Mouse (Mus musculus) liver, embryonic 15.5 days (tissue): ENCODE data around the gene Fndc3b. TPM values are rescaled to one million over a fixed set of nuclear protein-coding genes. Genes with fewer than 3 reads are reported as not detected.
"Not testable (repeated sequence)": the region's sequence is repeated elsewhere in the genome, so short reads cannot be mapped to it uniquely, and the experiment has no call there.

Experiments used
- ATAC-seq: fragments of 200-750 bp; cut with Nextera tagmentation; 2 replicates; pipeline ENCODE4 v1.8.0; 2017; ENCODE audit warnings: moderate number of reproducible peaks, mild to moderate bottlenecking, moderate library complexity; ENCODE audit not compliant: insufficient read depth
- H3K27ac ChIP-seq: fragments of 300-500 bp; sonication (generic); replicated peaks from 2 replicates; pipeline ENCODE4 v1.5.1; 2015; ENCODE audit warnings: mild to moderate bottlenecking, inconsistent platforms
- H3K27me3 ChIP-seq: fragments of 300-500 bp; sonication (generic); 2 replicates; pipeline ENCODE4 v1.6.1; 2015; ENCODE audit warnings: mild to moderate bottlenecking, inconsistent platforms
- H3K36me3 ChIP-seq: fragments of 300-500 bp; sonication (generic); replicated peaks from 2 replicates; pipeline ENCODE4 v1.6.1; 2015; ENCODE audit warnings: moderate library complexity, mild to moderate bottlenecking, inconsistent platforms
- H3K4me1 ChIP-seq: fragments of 300-500 bp; sonication (generic); replicated peaks from 2 replicates; pipeline ENCODE4 v1.6.1; 2015; ENCODE audit warnings: inconsistent platforms
- H3K4me2 ChIP-seq: fragments of 300-500 bp; sonication (generic); 2 replicates; pipeline ENCODE4 v1.6.1; 2015; ENCODE audit warnings: moderate library complexity, mild to moderate bottlenecking, inconsistent platforms
- H3K4me3 ChIP-seq: fragments of 300-500 bp; sonication (generic); replicated peaks from 2 replicates; pipeline ENCODE4 v1.5.1; 2015; ENCODE audit warnings: mild to moderate bottlenecking, inconsistent platforms
- H3K9ac ChIP-seq: fragments of 300-500 bp; sonication (generic); 2 replicates; pipeline ENCODE4 v1.6.1; 2015; ENCODE audit warnings: moderate library complexity, mild to moderate bottlenecking, inconsistent platforms
- H3K9me3 ChIP-seq: fragments of 300-500 bp; sonication (generic); replicated peaks from 2 replicates; pipeline ENCODE4 v1.6.1; 2016; ENCODE audit warnings: inconsistent platforms
- WGBS: fragments of 180-500 bp; shearing (Covaris S2); methylation state at CpG from one replicate; pipeline ENCODE4 v1.1.7; 2015; ENCODE audit warnings: mixed read lengths; ENCODE audit not compliant: insufficient replicate concordance; 5-methylcytosine and 5-hydroxymethylcytosine counted together
- polyA plus RNA-seq: library from polyadenylated mRNA; unstranded; fragments of >200 nt; fragmentation: Nextera tagmentation; extraction: Ambion mirVana; gene quantifications from 2 replicates; pipeline ENCODE4 v1.2.1, GENCODE M21; 2015

The Fndc3b gene
- polyA plus RNA-seq, 1 experiment from 2014 or later, result 8.5 TPM

GRCm38 (mm10) chr3:27406440-27406839 lies 304.7 kb downstream of the Fndc3b start:
- ATAC-seq, result no peak
- Histone ChIP-seq H3K4me3 (no peak overlapping the region), H3K4me2 (no peak overlapping the region), H3K36me3 (no peaks in the 10 kb centered on the region), H3K9me3 (no peaks in the 10 kb centered on the region), H3K9ac (no peak overlapping the region), H3K27ac (no peak overlapping the region), H3K27me3 (no peaks in the 10 kb centered on the region), H3K4me1 (no peaks in the 10 kb centered on the region)
- WGBS, result 58% methylated on average over 3 of the region's 3 CpGs

GRCm38 (mm10) chr3:27400996-27401395 lies 310.1 kb downstream of the Fndc3b start:
- H3K4me1 ChIP-seq, ATAC-seq, H3K27me3 ChIP-seq, H3K4me3 ChIP-seq, H3K27ac ChIP-seq, H3K4me2 ChIP-seq, H3K9ac ChIP-seq, H3K9me3 ChIP-seq, H3K36me3 ChIP-seq: not testable (repeated sequence)
- 75% methylated on average over 3 of the region's 3 CpGs for WGBS

- no peak overlapping the region for H3K4me3 ChIP-seq
- no peaks in the 10 kb centered on the region for H3K27me3 ChIP-seq
- no peaks in the 10 kb centered on the region for H3K9me3 ChIP-seq
- no peaks in the 10 kb centered on the region for H3K36me3 ChIP-seq
- no peak overlapping the region for H3K27ac ChIP-seq
- no peak overlapping the region for H3K4me2 ChIP-seq
- H3K4me1 ChIP-seq, result no peaks in the 10 kb centered on the region
- ATAC-seq, result no peak
- H3K9ac ChIP-seq, result no peak overlapping the region
- WGBS, result 62% methylated on average over 1 of the region's 1 CpGs
These were observed 321.2 kb downstream of the Fndc3b start for GRCm38 (mm10) chr3:27389923-27390322.

- Histone ChIP-seq H3K27ac (no peak overlapping the region), H3K9ac (no peak overlapping the region), H3K4me1 (no peaks in the 10 kb centered on the region), H3K9me3 (no peaks in the 10 kb centered on the region), H3K4me3 (no peak overlapping the region), H3K27me3 (no peaks in the 10 kb centered on the region; the same call in 1 of the 2 replicates), H3K36me3 (no peaks in the 10 kb centered on the region), H3K4me2 (no peak overlapping the region)
- WGBS, result 60% methylated on average over 3 of the region's 3 CpGs
- no peak for ATAC-seq
These were observed 326.3 kb downstream of the Fndc3b start for GRCm38 (mm10) chr3:27384836-27385235.

- ATAC-seq, result no peak
- Histone ChIP-seq H3K9me3 (no peaks in the 10 kb centered on the region), H3K27me3 (peaks cover 18% of the 10 kb centered on the region), H3K36me3 (no peaks in the 10 kb centered on the region), H3K4me1 (no peaks in the 10 kb centered on the region), H3K4me3 (no peak overlapping the region), H3K9ac (no peak overlapping the region), H3K27ac (no peak overlapping the region), H3K4me2 (no peak overlapping the region)
- WGBS, result 37% methylated on average over 4 of the region's 4 CpGs
These were observed 333.2 kb downstream of the Fndc3b start for GRCm38 (mm10) chr3:27377935-27378334.

GRCm38 (mm10) chr3:27374396-27374795 lies 336.7 kb downstream of the Fndc3b start:
- H3K36me3 ChIP-seq, result no peaks in the 10 kb centered on the region
- H3K9me3 ChIP-seq, result no peaks in the 10 kb centered on the region
- no peak overlapping the region for H3K4me3 ChIP-seq
- H3K4me1 ChIP-seq, result no peaks in the 10 kb centered on the region
- 46% methylated on average over 9 of the region's 9 CpGs for WGBS
- H3K4me2 ChIP-seq, result no peak overlapping the region
- no peak overlapping the region for H3K27ac ChIP-seq
- no peak overlapping the region for H3K9ac ChIP-seq
- peaks cover 53% of the 10 kb centered on the region for H3K27me3 ChIP-seq
- ATAC-seq, result no peak

- no peaks in the 10 kb centered on the region for H3K4me1 ChIP-seq
- no peak overlapping the region for H3K27ac ChIP-seq
- ATAC-seq, result no peak
- no peaks in the 10 kb centered on the region for H3K36me3 ChIP-seq
- no peak overlapping the region for H3K4me2 ChIP-seq
- peaks cover 53% of the 10 kb centered on the region for H3K27me3 ChIP-seq
- no peaks in the 10 kb centered on the region for H3K9me3 ChIP-seq
- 3% methylated on average over 77 of the region's 77 CpGs for WGBS
- no peak overlapping the region for H3K4me3 ChIP-seq
- no peak overlapping the region for H3K9ac ChIP-seq
These were observed 339.1 kb downstream of the Fndc3b start for GRCm38 (mm10) chr3:27371725-27372650.

- no peak for ATAC-seq
- Histone ChIP-seq H3K27me3 (peaks cover 53% of the 10 kb centered on the region), H3K9ac (no peak within 1 kb of the TSS), H3K9me3 (no peaks in the 10 kb centered on the region), H3K4me2 (no peak within 1 kb of the TSS), H3K27ac (no peak within 1 kb of the TSS), H3K36me3 (no peaks in the 10 kb centered on the region), H3K4me3 (no peak within 1 kb of the TSS), H3K4me1 (no peaks in the 10 kb centered on the region)
- 3% methylated on average over 19 of the region's 19 CpGs for WGBS
These were observed 339.9 kb downstream of the Fndc3b start, which contains the start of gene Ghsr for GRCm38 (mm10) chr3:27371276-27371621. TSS of gene Ghsr (plus strand) at chr3:27371351.

- WGBS, result 4% methylated on average over 20 of the region's 20 CpGs
- Histone ChIP-seq H3K36me3 (no peaks in the 10 kb centered on the region), H3K27ac (no peak overlapping the region), H3K4me1 (no peaks in the 10 kb centered on the region), H3K9ac (no peak overlapping the region), H3K27me3 (peaks cover 53% of the 10 kb centered on the region), H3K9me3 (no peaks in the 10 kb centered on the region), H3K4me3 (no peak overlapping the region), H3K4me2 (no peak overlapping the region)
- ATAC-seq, result no peak
These were observed 340.4 kb downstream of the Fndc3b start for GRCm38 (mm10) chr3:27370582-27371275.

- H3K4me2 ChIP-seq, result no peak overlapping the region
- H3K9ac ChIP-seq, result no peak overlapping the region
- ATAC-seq, result no peak
- H3K4me3 ChIP-seq, result no peak overlapping the region
- no peak overlapping the region for H3K27ac ChIP-seq
- H3K36me3 ChIP-seq, result no peaks in the 10 kb centered on the region
- no peaks in the 10 kb centered on the region for H3K9me3 ChIP-seq
- H3K4me1 ChIP-seq, result no peaks in the 10 kb centered on the region
- peaks cover 53% of the 10 kb centered on the region for H3K27me3 ChIP-seq
- WGBS, result 5% methylated on average over 10 of the region's 10 CpGs
These were observed 341.0 kb downstream of the Fndc3b start for GRCm38 (mm10) chr3:27370125-27370524.
